Mouse (Mus musculus) liver, adult 2 months (tissue): ENCODE results near the gene March7.

Experiments used
- CTCF ChIP-seq: fragments of 200-500 bp; IDR thresholded peaks from 2 replicates; pipeline ENCODE4 v1.5.1; 2011; ENCODE audit warnings: low read depth, low read length, control low read depth
- POLR2A ChIP-seq: fragments of 200-500 bp; IDR thresholded peaks from 2 replicates; pipeline ENCODE4 v1.6.1; 2011; ENCODE audit warnings: low read length, control low read depth; ENCODE audit not compliant: insufficient read depth; ENCODE audit errors: extremely low read depth

DNA sequence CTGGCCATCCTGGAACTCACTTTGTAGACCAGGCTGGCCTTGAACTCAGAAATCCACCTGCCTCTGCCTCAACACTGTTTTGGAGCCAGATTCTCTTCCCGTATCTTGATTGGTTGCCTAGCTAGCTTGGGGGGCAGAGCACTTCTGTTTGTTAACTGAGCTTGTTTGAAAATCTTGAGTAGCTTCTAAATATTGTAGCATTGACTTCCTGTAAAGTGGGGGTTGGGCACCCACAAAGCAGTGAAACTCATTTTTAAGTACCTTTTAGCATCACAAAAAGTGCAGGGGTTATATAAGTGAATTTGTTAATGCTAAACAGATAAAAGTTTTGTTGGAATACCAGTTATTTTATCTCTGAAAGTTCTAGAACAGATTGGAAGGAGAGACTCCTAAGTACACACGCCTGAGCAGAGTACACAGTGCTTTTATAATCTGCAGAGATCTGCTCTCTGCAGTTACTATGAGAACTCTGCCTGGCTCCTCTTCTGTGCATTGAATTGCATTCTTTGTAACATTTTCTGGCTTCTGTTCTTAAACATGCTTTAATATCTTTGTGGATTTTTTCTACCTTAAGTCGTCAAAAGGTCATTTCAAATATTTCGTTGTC is 7.0 kb downstream of the March7 start:
- no peak for TF ChIP-seq CTCF
- TF ChIP-seq POLR2A: no peak
